Mouse (Mus musculus) neural tube, embryonic 12.5 days (tissue): ENCODE data around the gene Ccdc141. TPM values are rescaled to one million over a fixed set of nuclear protein-coding genes. Genes with fewer than 3 reads are reported as not detected.

Experiments used
- ATAC-seq: fragments of 200-750 bp; cut with Nextera tagmentation; 2 replicates; pipeline ENCODE4 v1.8.0; 2017; ENCODE audit warnings: low read depth, mild to moderate bottlenecking, moderate TSS enrichment, moderate library complexity; ENCODE audit not compliant: low FRiP score
- H3K27ac ChIP-seq: fragments of 300-500 bp; sonication (generic); 2 replicates; pipeline ENCODE4 v1.5.1; 2016
- H3K27me3 ChIP-seq: fragments of 300-500 bp; sonication (generic); replicated peaks from 2 replicates; pipeline ENCODE4 v1.6.1; 2016; ENCODE audit warnings: mild to moderate bottlenecking
- H3K36me3 ChIP-seq: fragments of 300-500 bp; sonication (generic); 2 replicates; pipeline ENCODE4 v1.6.1; 2016; ENCODE audit warnings: mild to moderate bottlenecking
- H3K4me1 ChIP-seq: fragments of 300-500 bp; sonication (generic); 2 replicates; pipeline ENCODE4 v1.6.1; 2016
- H3K4me2 ChIP-seq: fragments of 300-500 bp; sonication (generic); replicated peaks from 2 replicates; pipeline ENCODE4 v1.6.1; 2016; ENCODE audit warnings: mild to moderate bottlenecking
- H3K4me3 ChIP-seq: fragments of 300-500 bp; sonication (generic); 2 replicates; pipeline ENCODE4 v1.5.1; 2016
- H3K9ac ChIP-seq: fragments of 300-500 bp; sonication (generic); 2 replicates; pipeline ENCODE4 v1.6.1; 2016; ENCODE audit warnings: mild to moderate bottlenecking
- H3K9me3 ChIP-seq: fragments of 300-500 bp; sonication (generic); 2 replicates; pipeline ENCODE4 v1.6.1; 2016; ENCODE audit warnings: mild to moderate bottlenecking
- WGBS: fragments of 180-500 bp; shearing (Covaris S2); methylation state at CpG from one replicate; pipeline ENCODE4 v1.1.7; 2016; 5-methylcytosine and 5-hydroxymethylcytosine counted together
- polyA plus RNA-seq: library from polyadenylated mRNA; unstranded; fragments of >200 nt; fragmentation: Nextera tagmentation; extraction: Ambion mirVana; gene quantifications from 2 replicates; pipeline ENCODE4 v1.2.1, GENCODE M21; 2016

Gene Ccdc141
- polyA plus RNA-seq, 1 experiment from 2014 or later: 8.4 TPM

- Histone ChIP-seq H3K27me3 (no peaks in the 10 kb centered on the region), H3K9me3 (no peaks in the 10 kb centered on the region), H3K36me3 (peaks cover 42% of the 10 kb centered on the region), H3K27ac (no peak overlapping the region), H3K4me3 (no peak overlapping the region), H3K4me1 (no peaks in the 10 kb centered on the region), H3K9ac (no peak overlapping the region), H3K4me2 (no peak overlapping the region)
- ATAC-seq: no peak
- WGBS: 94% methylated on average over 7 of the region's 7 CpGs
These were observed 19.2 kb upstream of the Ccdc141 start for GRCm38 (mm10) chr2:77189671-77190070.

GRCm38 (mm10) chr2:77187501-77187900 is 17.1 kb upstream of the Ccdc141 start:
- Histone ChIP-seq H3K9me3 (no peaks in the 10 kb centered on the region), H3K4me2 (no peak overlapping the region), H3K27me3 (no peaks in the 10 kb centered on the region), H3K36me3 (peaks cover 42% of the 10 kb centered on the region), H3K4me3 (no peak overlapping the region), H3K9ac (no peak overlapping the region), H3K27ac (no peak overlapping the region), H3K4me1 (no peaks in the 10 kb centered on the region)
- WGBS: 93% methylated on average over 3 of the region's 3 CpGs
- no peak for ATAC-seq

GRCm38 (mm10) chr2:77186912-77187311 is 16.5 kb upstream of the Ccdc141 start:
- H3K27ac ChIP-seq: no peak overlapping the region
- no peaks in the 10 kb centered on the region for H3K9me3 ChIP-seq
- H3K36me3 ChIP-seq: peaks cover 42% of the 10 kb centered on the region
- H3K4me3 ChIP-seq: no peak overlapping the region
- no peaks in the 10 kb centered on the region for H3K4me1 ChIP-seq
- no peak for ATAC-seq
- H3K27me3 ChIP-seq: no peaks in the 10 kb centered on the region
- H3K4me2 ChIP-seq: no peak overlapping the region
- no peak overlapping the region for H3K9ac ChIP-seq
- WGBS: 78% methylated on average over 8 of the region's 8 CpGs

- Histone ChIP-seq H3K4me3 (no peak overlapping the region), H3K4me1 (no peaks in the 10 kb centered on the region), H3K36me3 (peaks cover 27% of the 10 kb centered on the region), H3K9ac (no peak overlapping the region), H3K27ac (no peak overlapping the region), H3K4me2 (no peak overlapping the region), H3K27me3 (no peaks in the 10 kb centered on the region), H3K9me3 (no peaks in the 10 kb centered on the region)
- no peak for ATAC-seq
- 77% methylated on average over 8 of the region's 8 CpGs for WGBS
These were observed 13.7 kb upstream of the Ccdc141 start for GRCm38 (mm10) chr2:77184049-77184571.

GRCm38 (mm10) chr2:77183646-77184045 is 13.2 kb upstream of the Ccdc141 start:
- Histone ChIP-seq H3K27me3 (no peaks in the 10 kb centered on the region), H3K4me1 (no peaks in the 10 kb centered on the region), H3K9me3 (no peaks in the 10 kb centered on the region), H3K27ac (no peak overlapping the region), H3K4me2 (no peak overlapping the region), H3K4me3 (no peak overlapping the region), H3K9ac (no peak overlapping the region), H3K36me3 (peaks cover 27% of the 10 kb centered on the region)
- ATAC-seq: no peak
- WGBS: 93% methylated on average over 2 of the region's 2 CpGs

- 87% methylated on average over 6 of the region's 6 CpGs for WGBS
- H3K4me1 ChIP-seq: no peaks in the 10 kb centered on the region
- no peaks in the 10 kb centered on the region for H3K9me3 ChIP-seq
- H3K4me2 ChIP-seq: no peak overlapping the region
- no peak overlapping the region for H3K27ac ChIP-seq
- no peak for ATAC-seq
- H3K9ac ChIP-seq: no peak overlapping the region
- H3K4me3 ChIP-seq: no peak overlapping the region
- H3K27me3 ChIP-seq: no peaks in the 10 kb centered on the region
- peaks cover 24% of the 10 kb centered on the region for H3K36me3 ChIP-seq
These were observed 12.6 kb upstream of the Ccdc141 start for GRCm38 (mm10) chr2:77182996-77183380.

- H3K4me3 ChIP-seq: no peak overlapping the region
- no peak for ATAC-seq
- no peaks in the 10 kb centered on the region for H3K27me3 ChIP-seq
- H3K27ac ChIP-seq: no peak overlapping the region
- no peak overlapping the region for H3K4me2 ChIP-seq
- no peaks in the 10 kb centered on the region for H3K9me3 ChIP-seq
- peaks cover 18% of the 10 kb centered on the region; the same call in 1 of the 2 replicates for H3K36me3 ChIP-seq
- no peaks in the 10 kb centered on the region for H3K4me1 ChIP-seq
- H3K9ac ChIP-seq: no peak overlapping the region
- 86% methylated on average over 4 of the region's 4 CpGs for WGBS
These were observed 12.0 kb upstream of the Ccdc141 start for GRCm38 (mm10) chr2:77182271-77182995.

GRCm38 (mm10) chr2:77177472-77177871 is 7.0 kb upstream of the Ccdc141 start:
- WGBS: 51% methylated on average over 2 of the region's 2 CpGs

GRCm38 (mm10) chr2:77176413-77176812 is 6.0 kb upstream of the Ccdc141 start:
- no peak overlapping the region for H3K4me3 ChIP-seq
- no peak overlapping the region for H3K4me2 ChIP-seq
- no peak overlapping the region for H3K9ac ChIP-seq
- H3K4me1 ChIP-seq: peaks cover 11% of the 10 kb centered on the region
- H3K36me3 ChIP-seq: no peaks in the 10 kb centered on the region
- H3K27me3 ChIP-seq: no peaks in the 10 kb centered on the region
- no peak for ATAC-seq
- H3K9me3 ChIP-seq: no peaks in the 10 kb centered on the region
- WGBS: 64% methylated on average over 10 of the region's 10 CpGs
- H3K27ac ChIP-seq: no peak overlapping the region

More at GRCm38 (mm10) chr2:77177472-77177871, 7.0 kb upstream of the Ccdc141 start:
- no peaks in the 10 kb centered on the region for H3K36me3 ChIP-seq
- peaks cover 3% of the 10 kb centered on the region; the same call in 1 of the 2 replicates for H3K4me1 ChIP-seq
- no peak overlapping the region for H3K4me3 ChIP-seq
- no peak overlapping the region for H3K9ac ChIP-seq
- no peaks in the 10 kb centered on the region for H3K9me3 ChIP-seq
- H3K27ac ChIP-seq: no peak overlapping the region
- no peaks in the 10 kb centered on the region for H3K27me3 ChIP-seq
- ATAC-seq: peak; percentile 63; the same call in 1 of the 2 replicates
- H3K4me2 ChIP-seq: no peak overlapping the region

GRCm38 (mm10) chr2:77175411-77175810 is 5.0 kb upstream of the Ccdc141 start:
- 58% methylated on average over 7 of the region's 7 CpGs for WGBS
- no peak overlapping the region for H3K9ac ChIP-seq
- H3K27ac ChIP-seq: no peak overlapping the region
- H3K4me2 ChIP-seq: no peak overlapping the region
- no peak overlapping the region for H3K4me3 ChIP-seq
- H3K36me3 ChIP-seq: no peaks in the 10 kb centered on the region
- H3K27me3 ChIP-seq: no peaks in the 10 kb centered on the region
- H3K9me3 ChIP-seq: no peaks in the 10 kb centered on the region
- peaks cover 13% of the 10 kb centered on the region for H3K4me1 ChIP-seq
- ATAC-seq: no peak

GRCm38 (mm10) chr2:77174313-77174712 is 3.9 kb upstream of the Ccdc141 start:
- Histone ChIP-seq H3K27me3 (no peaks in the 10 kb centered on the region), H3K9me3 (no peaks in the 10 kb centered on the region), H3K27ac (no peak overlapping the region), H3K4me3 (no peak overlapping the region), H3K4me1 (peaks cover 17% of the 10 kb centered on the region), H3K36me3 (no peaks in the 10 kb centered on the region), H3K9ac (no peak overlapping the region), H3K4me2 (no peak overlapping the region)
- 53% methylated on average over 2 of the region's 2 CpGs for whole genome bisulfite sequencing
- no peak for ATAC-seq

- 89% methylated on average over 6 of the region's 6 CpGs for WGBS
- no peaks in the 10 kb centered on the region for H3K9me3 ChIP-seq
- H3K4me2 ChIP-seq: no peak overlapping the region
- H3K36me3 ChIP-seq: no peaks in the 10 kb centered on the region
- no peak overlapping the region for H3K9ac ChIP-seq
- H3K27me3 ChIP-seq: no peaks in the 10 kb centered on the region
- H3K4me3 ChIP-seq: no peak overlapping the region
- peaks cover 17% of the 10 kb centered on the region for H3K4me1 ChIP-seq
- H3K27ac ChIP-seq: no peak overlapping the region
- ATAC-seq: no peak
These were observed 3.4 kb upstream of the Ccdc141 start for GRCm38 (mm10) chr2:77173821-77174220.

GRCm38 (mm10) chr2:77173366-77173765 is 2.9 kb upstream of the Ccdc141 start:
- Histone ChIP-seq H3K4me2 (no peak overlapping the region), H3K27me3 (no peaks in the 10 kb centered on the region), H3K9me3 (no peaks in the 10 kb centered on the region), H3K27ac (no peak overlapping the region), H3K36me3 (no peaks in the 10 kb centered on the region), H3K9ac (no peak overlapping the region), H3K4me3 (no peak overlapping the region), H3K4me1 (peaks cover 17% of the 10 kb centered on the region)
- WGBS: 64% methylated on average over 6 of the region's 6 CpGs
- ATAC-seq: no peak
